Comparison of ENCODE assay signal across 27 mouse cellular contexts in genomic region chr8:3411085-3411484, GRCm38 (mm10). TPM values are rescaled to one million over a fixed set of nuclear protein-coding genes. Genes with fewer than 3 reads are reported as not detected.
DNase-seq lines count a peak whose midpoint lies in the region; ATAC-seq and TF ChIP-seq lines count a peak whose summit lies in the region.
"Had no signal": no experiment of that assay in that cellular context is flagged by ENCODE, and none has a peak within 500 bp of the region (broad histone marks: within the 10 kb centered on the region; RNA-seq: fewer than 3 reads in every experiment).

No protein-coding gene starts in this region.

- peaks cover 40 to 67% of the 10 kb centered on the region in 2 experiments for H3K4me1 ChIP-seq in liver, embryonic 14.5 days (replicated peaks; ENCODE audit: control insufficient read depth in 2 of 2, insufficient read depth in 2 of 2, low read length in 1 of 2)
- H3K4me1 ChIP-seq in stomach, embryonic 16.5 days (ENCODE audit: control insufficient read depth, insufficient read depth, low read length), result peaks cover 24% of the 10 kb centered on the region
- no peaks in the 10 kb centered on the region for H3K4me1 ChIP-seq in thymus, adult 2 months (replicated peaks; ENCODE audit: control insufficient read depth, insufficient read depth, low read length)

- no peaks in the 10 kb centered on the region for H3K36me3 ChIP-seq in liver, embryonic 14.5 days (replicated peaks; ENCODE audit: control insufficient read depth, insufficient read depth, low read depth)
- H3K36me3 ChIP-seq in stomach, embryonic 16.5 days (ENCODE audit: control insufficient read depth, insufficient read depth, low read length), result no peaks in the 10 kb centered on the region
- peaks cover 49% of the 10 kb centered on the region for H3K36me3 ChIP-seq in thymus, adult 2 months (ENCODE audit: control insufficient read depth, insufficient read depth, low read length)

- H3K27me3 ChIP-seq in liver, embryonic 14.5 days (ENCODE audit: control insufficient read depth, insufficient read depth, low read length), result no peaks in the 10 kb centered on the region
- no peaks in the 10 kb centered on the region for H3K27me3 ChIP-seq in stomach, embryonic 16.5 days (ENCODE audit: control insufficient read depth, insufficient read depth, low read length)
- no peaks in the 10 kb centered on the region for H3K27me3 ChIP-seq in thymus, adult 2 months (ENCODE audit: control insufficient read depth, insufficient read depth, low read length)
- H3K27me3 ChIP-seq: embryonic facial prominence, embryonic 13.5 days had no signal

- 26% methylated on average over 2 of the region's 2 CpGs for WGBS in liver, embryonic 14.5 days (ENCODE audit: insufficient replicate concordance)
- 76% methylated on average over 2 of the region's 2 CpGs for WGBS in stomach, embryonic 16.5 days
- 89% methylated on average over 2 of the region's 2 CpGs for WGBS in thymus, adult 2 months

- peak overlapping the region; percentile 34; the same call in 1 of the 2 replicates for H3K4me2 ChIP-seq in liver, embryonic 14.5 days (ENCODE audit: low read depth)
- no peak overlapping the region for H3K4me2 ChIP-seq in stomach, embryonic 16.5 days (ENCODE audit: low read depth, low read length)
- H3K4me2 ChIP-seq: embryonic facial prominence, embryonic 13.5 days; heart, embryonic 11.5 days; lung, embryonic 14.5 days had no signal

- ATAC-seq in liver, embryonic 14.5 days (ENCODE audit: insufficient read depth), result peak; percentile 47
- no peak for ATAC-seq in stomach, embryonic 16.5 days (ENCODE audit: insufficient read depth, low FRiP score)
- ATAC-seq: CD4-positive, CD25-positive, alpha-beta regulatory T cell, adult 4 months; hindbrain, postnatal 0 days had no signal

- intact Hi-C loops in gastrocnemius, adult 2 months (cut with DNase I), result no loop called here

- no peak for TF ChIP-seq POLR2A in thymus, adult 2 months (IDR thresholded peaks at IDR 0.05; ENCODE audit: control insufficient read depth, extremely low read depth, insufficient read depth, low read length, poor library complexity)

- H3K4me3 ChIP-seq in gastrocnemius, adult 2 months, result no peak overlapping the region
- no peak overlapping the region for H3K4me3 ChIP-seq in liver, embryonic 14.5 days (ENCODE audit: insufficient read depth in 1 of 2, low read depth in 2 of 2, low read length in 2 of 2)
- no peak overlapping the region for H3K4me3 ChIP-seq in stomach, embryonic 16.5 days (replicated peaks; ENCODE audit: low read length)
- no peak overlapping the region for H3K4me3 ChIP-seq in thymus, adult 2 months (ENCODE audit: control insufficient read depth, insufficient read depth, low read length)
- H3K4me3 ChIP-seq: embryonic facial prominence, embryonic 13.5 days; forebrain, embryonic 10.5 days; layer of hippocampus, adult 2 months had no signal

- H3K9me3 ChIP-seq in liver, embryonic 14.5 days (ENCODE audit: control insufficient read depth, low read length), result no peaks in the 10 kb centered on the region
- H3K9me3 ChIP-seq in stomach, embryonic 16.5 days (replicated peaks; ENCODE audit: control insufficient read depth, low read length), result no peaks in the 10 kb centered on the region
- H3K9me3 ChIP-seq: embryonic facial prominence, embryonic 13.5 days; forebrain, embryonic 10.5 days had no signal

- TF ChIP-seq EP300 in liver, embryonic 14.5 days (IDR thresholded peaks at IDR 0.05; ENCODE audit: low read depth), result peak; percentile 67

- peak overlapping the region; percentile 84 for H3K27ac ChIP-seq in gastrocnemius, adult 2 months
- peak overlapping the region; percentile 48; the same call in 1 of the 2 replicates for H3K27ac ChIP-seq in liver, embryonic 14.5 days
- H3K27ac ChIP-seq in stomach, embryonic 16.5 days (ENCODE audit: low read length), result peak overlapping the region; percentile 83
- H3K27ac ChIP-seq in thymus, adult 2 months (ENCODE audit: control insufficient read depth, insufficient read depth, low read length), result no peak overlapping the region
- H3K27ac ChIP-seq: embryonic facial prominence, embryonic 13.5 days; forebrain, embryonic 10.5 days; hindbrain, postnatal 0 days; kidney, postnatal 0 days; layer of hippocampus, adult 2 months; macrophage had no signal

- no peak for TF ChIP-seq CTCF in gastrocnemius, adult 2 months (IDR thresholded peaks at IDR 0.05)
- TF ChIP-seq CTCF in liver, embryonic 14.5 days (IDR thresholded peaks at IDR 0.05; ENCODE audit: low read depth), result no peak
- TF ChIP-seq CTCF in thymus, adult 2 months (IDR thresholded peaks at IDR 0.05; ENCODE audit: borderline replicate concordance, control insufficient read depth, extremely low read depth, insufficient read depth, low read length, poor library complexity), result no peak

- no peak for DNase-seq in gastrocnemius, adult 2 months
- DNase-seq in gastrocnemius, postnatal 10 days, result no peak
- DNase-seq in c-Kit-positive CD71-positive TER-119-positive erythroid progenitor cells, embryonic 14.5 days (ENCODE audit: low spot score), result peak; percentile 51
- DNase-seq in liver, embryonic 14.5 days (ENCODE audit: low read depth in 3 of 3, low spot score in 3 of 3), result peak; percentile 55 to 62 (median 58)
- DNase-seq in layer of hippocampus, adult 18-20 months (ENCODE audit: low spot score in 2 of 2), result no peak
- no peak for DNase-seq in adrenal gland, adult 18-20 months (ENCODE audit: low spot score in 2 of 2)
- DNase-seq in thymus, adult 2 months, result no peak
- DNase-seq: adrenal gland, postnatal 10 days; gastrocnemius, postnatal 36 days; left cerebral cortex, postnatal 4 days; lung, embryonic 14.5 days; midbrain, embryonic 14.5 days; right cerebral cortex, postnatal 4 days had no signal

- H3K9ac ChIP-seq in liver, embryonic 14.5 days (replicated peaks), result no peak overlapping the region; the same call in 1 of the 2 replicates
- no peak overlapping the region for H3K9ac ChIP-seq in stomach, embryonic 16.5 days (ENCODE audit: low read length)
- H3K9ac ChIP-seq: embryonic facial prominence, embryonic 13.5 days; lung, embryonic 14.5 days had no signal

RNA-seq across cellular contexts. Expression of gene Arhgef18, which starts 18.3 kb away (rescaled TPM):
- 10 to 100 TPM in 1 of 2 experiments, 1 to 10 TPM in 1; 6.9 to 11.8 TPM for total RNA-seq in gastrocnemius, adult 2 months (2021)
- total RNA-seq in gastrocnemius, postnatal 10 days (2021), result 10 to 100 TPM in 1 of 2 experiments, 1 to 10 TPM in 1; 9.3 to 14.2 TPM
- polyA plus RNA-seq in liver, embryonic 14.5 days (2012; rRNA removed), result 3.4 and 3.6 TPM in 2 replicates
- 2.0 and 2.5 TPM in 2 replicates for polyA plus RNA-seq in liver, embryonic 14.5 days (2014; fragmentation: Nextera tagmentation; extraction: Ambion mirVana)
- polyA plus RNA-seq in stomach, embryonic 16.5 days (2015; fragmentation: Nextera tagmentation; extraction: Ambion mirVana), result 10.0 and 10.5 TPM in 2 replicates
- 10 to 100 TPM; 49.0 to 51.3 TPM for total RNA-seq in layer of hippocampus, adult 18-20 months (2021)
- total RNA-seq in adrenal gland, adult 18-20 months (2021), result 10 to 100 TPM; 31.0 to 34.2 TPM
- 120 and 122 TPM in 2 replicates for polyA plus RNA-seq in thymus, adult 2 months (2012; rRNA removed)

RNA-seq across cellular contexts. Expression of gene Pex11g, which starts 56.4 kb away (rescaled TPM):
- 1 to 10 TPM; 2.3 to 2.6 TPM for total RNA-seq in gastrocnemius, adult 2 months (2021)
- 1 to 10 TPM; 3.0 to 3.6 TPM for total RNA-seq in gastrocnemius, postnatal 10 days (2021)
- polyA plus RNA-seq in liver, embryonic 14.5 days (2012; rRNA removed), result 2.5 and 3.1 TPM in 2 replicates
- polyA plus RNA-seq in liver, embryonic 14.5 days (2014; fragmentation: Nextera tagmentation; extraction: Ambion mirVana), result 2.7 and 3.5 TPM in 2 replicates
- 10.8 and 12.1 TPM in 2 replicates for polyA plus RNA-seq in stomach, embryonic 16.5 days (2015; fragmentation: Nextera tagmentation; extraction: Ambion mirVana)
- 1 to 10 TPM in 1 of 2 experiments, under 1 TPM in 1; 0.97 to 1.7 TPM for total RNA-seq in layer of hippocampus, adult 18-20 months (2021)
- total RNA-seq in adrenal gland, adult 18-20 months (2021), result 1 to 10 TPM; 5.9 to 9.8 TPM
- polyA plus RNA-seq in thymus, adult 2 months (2012; rRNA removed), result 3.1 TPM in 2 replicates

RNA-seq across cellular contexts. Expression of gene A430078G23Rik, which starts 57.9 kb away (rescaled TPM):
- not detected for total RNA-seq in gastrocnemius, adult 2 months (2021)
- total RNA-seq in gastrocnemius, postnatal 10 days (2021), result under 1 TPM; 0.14 to 0.19 TPM
- 0.31 and 0.33 TPM in 2 replicates for polyA plus RNA-seq in liver, embryonic 14.5 days (2012; rRNA removed)
- polyA plus RNA-seq in liver, embryonic 14.5 days (2014; fragmentation: Nextera tagmentation; extraction: Ambion mirVana), result 0.36 and 0.85 TPM in 2 replicates
- polyA plus RNA-seq in stomach, embryonic 16.5 days (2015; fragmentation: Nextera tagmentation; extraction: Ambion mirVana), result 0.92 and 0.93 TPM in 2 replicates
- not detected for total RNA-seq in layer of hippocampus, adult 18-20 months (2021)
- total RNA-seq in adrenal gland, adult 18-20 months (2021), result under 1 TPM in 1 of 2 experiments, not detected in 1; 0.38 TPM
- polyA plus RNA-seq in thymus, adult 2 months (2012; rRNA removed), result 30.2 and 30.7 TPM in 2 replicates
- total RNA-seq: hindbrain, postnatal 0 days; layer of hippocampus, adult 2 months; left cerebral cortex, adult 18-20 months had no signal
- polyA plus RNA-seq: cortical plate, adult 2 months; embryonic facial prominence, embryonic 13.5 days; forebrain, embryonic 10.5 days; hindbrain, postnatal 0 days; midbrain, embryonic 14.5 days had no signal

RNA-seq across cellular contexts. Expression of gene Tex45, which starts 59.6 kb away (rescaled TPM):
- total RNA-seq in gastrocnemius, adult 2 months (2021), result not detected
- total RNA-seq in gastrocnemius, postnatal 10 days (2021), result under 1 TPM in 1 of 2 experiments, not detected in 1; 0.14 TPM
- 0.05 TPM in 1 of 2 replicates, not detected in the other for polyA plus RNA-seq in liver, embryonic 14.5 days (2012; rRNA removed)
- 0.10 TPM in 1 of 2 replicates, not detected in the other for polyA plus RNA-seq in liver, embryonic 14.5 days (2014; fragmentation: Nextera tagmentation; extraction: Ambion mirVana)
- not detected in 2 replicates for polyA plus RNA-seq in stomach, embryonic 16.5 days (2015; fragmentation: Nextera tagmentation; extraction: Ambion mirVana)
- under 1 TPM in 1 of 2 experiments, not detected in 1; 0.20 TPM for total RNA-seq in layer of hippocampus, adult 18-20 months (2021)
- not detected for total RNA-seq in adrenal gland, adult 18-20 months (2021)
- 0.20 TPM in 1 of 2 replicates, not detected in the other for polyA plus RNA-seq in thymus, adult 2 months (2012; rRNA removed)
- total RNA-seq: heart, postnatal 36 days; left cerebral cortex, adult 18-20 months; left cerebral cortex, postnatal 4 days; neutrophil, adult 5-6 weeks had no signal
- polyA plus RNA-seq: CD4-positive, CD25-positive, alpha-beta regulatory T cell, adult 4 months; forebrain, embryonic 10.5 days; heart, embryonic 11.5 days; lung, embryonic 14.5 days; macrophage; thymus, postnatal 0 days had no signal

Comparison
In these comparisons a context has a peak if more than half of its experiments do, and no peak if none do; other contexts are left out.
1. DNase-seq: peak in c-Kit-positive CD71-positive TER-119-positive erythroid progenitor cells, embryonic 14.5 days (single experiment) and liver, embryonic 14.5 days (3 of 3); none in gastrocnemius, adult 2 months (single experiment), gastrocnemius, postnatal 10 days (single experiment), layer of hippocampus, adult 18-20 months (0 of 2), adrenal gland, adult 18-20 months (0 of 2) and thymus, adult 2 months (single experiment).